Mouse (Mus musculus): ENCODE data around the gene Gm4301. TPM values are rescaled to one million over a fixed set of nuclear protein-coding genes. Genes with fewer than 3 reads are reported as not detected.
"Not testable (repeated sequence)": the region's sequence is repeated elsewhere in the genome, so short reads cannot be mapped to it uniquely, and the experiment has no call there.

Gene Gm4301
- polyA plus RNA-seq (2015; fragmentation: Nextera tagmentation; extraction: Ambion mirVana): not detected in 2 replicates

DNA sequence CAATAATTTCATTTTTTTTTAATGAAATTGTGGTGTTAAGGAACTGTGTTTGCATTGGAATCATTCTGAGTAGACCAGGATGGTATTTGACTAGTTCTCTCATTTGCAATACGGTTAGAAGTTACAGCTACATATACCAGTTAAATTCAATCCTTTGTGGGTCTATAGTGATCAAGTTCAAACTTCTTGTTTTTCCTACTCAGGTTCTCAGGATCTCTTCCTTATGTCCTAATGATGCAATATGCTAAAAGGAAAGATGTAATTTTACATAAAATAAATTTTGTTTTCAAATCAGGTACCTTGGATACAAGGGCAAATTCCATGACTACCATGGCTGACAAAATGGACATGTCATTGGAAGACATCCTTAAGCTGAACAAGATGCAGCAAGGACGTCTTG, at the start of gene Gm4301:
Gm4301 (plus strand) TSS at position 301 of the 400 bp plus-strand sequence.
- not testable (repeated sequence) for ATAC-seq (ENCODE audit: low read depth); H3K9me3 ChIP-seq (replicated peaks; ENCODE audit: control insufficient read depth, low read length); H3K9ac ChIP-seq (ENCODE audit: low read depth, low read length); H3K36me3 ChIP-seq (ENCODE audit: control insufficient read depth, insufficient read depth); H3K4me1 ChIP-seq (ENCODE audit: control insufficient read depth, low read depth, low read length); H3K4me3 ChIP-seq (ENCODE audit: low read depth, low read length); H3K27ac ChIP-seq (ENCODE audit: low read length); H3K4me2 ChIP-seq (ENCODE audit: low read depth, low read length); H3K27me3 ChIP-seq (ENCODE audit: control insufficient read depth, insufficient read depth, low read depth, low read length)
- no CpG with 5 or more reads among the region's 2 CpGs for WGBS (ENCODE audit: insufficient replicate concordance)

DNA sequence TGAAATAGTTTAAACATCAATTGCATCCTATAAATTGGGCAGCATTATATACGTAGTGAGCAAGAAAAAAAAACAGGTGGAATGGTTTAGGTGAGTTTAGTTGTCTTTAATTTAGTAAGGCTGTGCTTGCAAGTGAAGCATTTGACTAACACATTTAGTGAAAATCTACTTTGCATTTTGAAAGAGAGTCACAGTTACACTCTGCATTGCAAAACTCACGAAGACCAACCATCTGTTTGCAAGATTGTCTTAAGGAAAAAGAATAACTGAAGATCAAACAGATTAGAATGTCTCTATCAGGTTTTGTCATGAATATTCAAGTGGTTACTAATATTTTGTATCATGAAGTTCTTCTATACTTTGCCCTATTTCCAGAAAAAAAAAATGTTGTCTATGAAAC, 39.4 kb upstream of the Gm4301 start:
- Histone ChIP-seq H3K27ac (ENCODE audit: low read length) (no peak overlapping the region), H3K27me3 (ENCODE audit: control insufficient read depth, insufficient read depth, low read depth, low read length) (no peaks in the 10 kb centered on the region), H3K9ac (ENCODE audit: low read depth, low read length) (no peak overlapping the region), H3K4me3 (ENCODE audit: low read depth, low read length) (no peak overlapping the region), H3K9me3 (replicated peaks; ENCODE audit: control insufficient read depth, low read length) (no peaks in the 10 kb centered on the region), H3K36me3 (ENCODE audit: control insufficient read depth, insufficient read depth) (no peaks in the 10 kb centered on the region), H3K4me2 (ENCODE audit: low read depth, low read length) (no peak overlapping the region), H3K4me1 (ENCODE audit: control insufficient read depth, low read depth, low read length) (no peaks in the 10 kb centered on the region)
- no peak for ATAC-seq (ENCODE audit: low read depth)
- WGBS (ENCODE audit: insufficient replicate concordance): 57% methylated on average over 2 of the region's 2 CpGs

DNA sequence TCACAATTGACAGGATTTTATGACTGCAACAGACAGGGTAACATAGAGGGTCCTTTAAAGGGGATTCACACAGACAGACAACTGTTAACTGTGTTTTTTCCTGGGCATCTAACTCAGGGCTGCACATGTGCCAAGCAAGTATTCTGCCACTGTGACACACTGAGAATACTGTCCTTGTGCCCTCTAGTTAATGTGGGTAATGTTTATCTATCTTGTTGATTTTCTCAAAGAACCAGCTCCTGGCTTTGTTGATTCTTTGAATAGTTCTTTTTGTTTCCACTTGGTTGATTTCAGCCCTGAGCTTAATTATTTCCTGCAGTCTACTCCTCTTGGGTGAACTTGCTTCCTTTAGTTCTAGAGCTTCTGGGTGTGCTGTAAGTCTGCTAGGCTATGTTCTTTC, 35.4 kb upstream of the Gm4301 start:
- H3K27ac ChIP-seq (ENCODE audit: low read length); H3K4me1 ChIP-seq (ENCODE audit: control insufficient read depth, low read depth, low read length); H3K4me3 ChIP-seq (ENCODE audit: low read depth, low read length); H3K9ac ChIP-seq (ENCODE audit: low read depth, low read length); H3K27me3 ChIP-seq (ENCODE audit: control insufficient read depth, insufficient read depth, low read depth, low read length); H3K4me2 ChIP-seq (ENCODE audit: low read depth, low read length); ATAC-seq (ENCODE audit: low read depth); H3K9me3 ChIP-seq (replicated peaks; ENCODE audit: control insufficient read depth, low read length); H3K36me3 ChIP-seq (ENCODE audit: control insufficient read depth, insufficient read depth): not testable (repeated sequence)

DNA sequence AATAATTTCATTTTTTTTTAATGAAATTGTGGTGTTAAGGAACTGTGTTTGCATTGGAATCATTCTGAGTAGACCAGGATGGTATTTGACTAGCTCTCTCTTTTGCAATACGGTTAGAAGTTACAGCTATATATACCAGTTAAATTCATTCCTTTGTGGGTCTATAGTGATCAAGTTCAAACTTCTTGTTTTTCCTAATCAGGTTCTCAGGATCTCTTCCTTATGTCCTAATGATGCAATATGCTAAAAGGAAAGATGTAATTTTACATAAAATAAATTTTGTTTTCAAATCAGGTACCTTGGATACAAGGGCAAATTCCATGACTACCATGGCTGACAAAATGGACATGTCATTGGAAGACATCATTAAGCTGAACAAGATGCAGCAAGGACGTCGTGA, 5.1 kb downstream of the Gm4301 start, which contains the start of gene Gm4302:
Gm4302 (plus strand) TSS at position 301 of the 400 bp plus-strand sequence.
- H3K36me3 ChIP-seq (ENCODE audit: control insufficient read depth, insufficient read depth); H3K4me1 ChIP-seq (ENCODE audit: control insufficient read depth, low read depth, low read length); H3K4me3 ChIP-seq (ENCODE audit: low read depth, low read length); H3K27me3 ChIP-seq (ENCODE audit: control insufficient read depth, insufficient read depth, low read depth, low read length); ATAC-seq (ENCODE audit: low read depth); H3K27ac ChIP-seq (ENCODE audit: low read length); H3K9ac ChIP-seq (ENCODE audit: low read depth, low read length); H3K9me3 ChIP-seq (replicated peaks; ENCODE audit: control insufficient read depth, low read length); H3K4me2 ChIP-seq (ENCODE audit: low read depth, low read length): not testable (repeated sequence)
- WGBS (ENCODE audit: insufficient replicate concordance): no CpG with 5 or more reads among the region's 3 CpGs

DNA sequence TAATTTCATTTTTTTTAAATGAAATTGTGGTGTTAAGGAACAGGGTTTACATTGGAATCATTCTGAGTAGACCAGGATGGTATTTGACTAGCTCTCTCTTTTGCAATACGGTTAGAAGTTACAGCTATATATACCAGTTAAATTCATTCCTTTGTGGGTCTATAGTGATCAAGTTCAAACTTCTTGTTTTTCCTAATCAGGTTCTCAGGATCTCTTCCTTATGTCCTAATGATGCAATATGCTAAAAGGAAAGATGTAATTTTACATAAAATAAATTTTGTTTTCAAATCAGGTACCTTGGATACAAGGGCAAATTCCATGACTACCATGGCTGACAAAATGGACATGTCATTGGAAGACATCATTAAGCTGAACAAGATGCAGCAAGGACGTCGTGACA, 10.2 kb downstream of the Gm4301 start, which contains the start of gene Gm4303:
Gm4303 (plus strand) TSS at position 301 of the 400 bp plus-strand sequence.
- H3K9ac ChIP-seq (ENCODE audit: low read depth, low read length); ATAC-seq (ENCODE audit: low read depth); H3K36me3 ChIP-seq (ENCODE audit: control insufficient read depth, insufficient read depth); H3K4me1 ChIP-seq (ENCODE audit: control insufficient read depth, low read depth, low read length); H3K9me3 ChIP-seq (replicated peaks; ENCODE audit: control insufficient read depth, low read length); H3K4me3 ChIP-seq (ENCODE audit: low read depth, low read length); H3K27me3 ChIP-seq (ENCODE audit: control insufficient read depth, insufficient read depth, low read depth, low read length); H3K4me2 ChIP-seq (ENCODE audit: low read depth, low read length); H3K27ac ChIP-seq (ENCODE audit: low read length): not testable (repeated sequence)
- WGBS (ENCODE audit: insufficient replicate concordance): no CpG with 5 or more reads among the region's 3 CpGs

DNA sequence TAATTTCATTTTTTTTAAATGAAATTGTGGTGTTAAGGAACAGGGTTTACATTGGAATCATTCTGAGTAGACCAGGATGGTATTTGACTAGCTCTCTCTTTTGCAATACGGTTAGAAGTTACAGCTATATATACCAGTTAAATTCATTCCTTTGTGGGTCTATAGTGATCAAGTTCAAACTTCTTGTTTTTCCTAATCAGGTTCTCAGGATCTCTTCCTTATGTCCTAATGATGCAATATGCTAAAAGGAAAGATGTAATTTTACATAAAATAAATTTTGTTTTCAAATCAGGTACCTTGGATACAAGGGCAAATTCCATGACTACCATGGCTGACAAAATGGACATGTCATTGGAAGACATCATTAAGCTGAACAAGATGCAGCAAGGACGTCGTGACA, 15.3 kb downstream of the Gm4301 start, which contains the start of gene Gm4305:
Gm4305 (plus strand) TSS at position 301 of the 400 bp plus-strand sequence.
- not testable (repeated sequence) for H3K9me3 ChIP-seq (replicated peaks; ENCODE audit: control insufficient read depth, low read length); H3K4me1 ChIP-seq (ENCODE audit: control insufficient read depth, low read depth, low read length); H3K27me3 ChIP-seq (ENCODE audit: control insufficient read depth, insufficient read depth, low read depth, low read length); ATAC-seq (ENCODE audit: low read depth); H3K36me3 ChIP-seq (ENCODE audit: control insufficient read depth, insufficient read depth); H3K4me3 ChIP-seq (ENCODE audit: low read depth, low read length); H3K9ac ChIP-seq (ENCODE audit: low read depth, low read length); H3K4me2 ChIP-seq (ENCODE audit: low read depth, low read length); H3K27ac ChIP-seq (ENCODE audit: low read length)
- no CpG with 5 or more reads among the region's 3 CpGs for WGBS (ENCODE audit: insufficient replicate concordance)

DNA sequence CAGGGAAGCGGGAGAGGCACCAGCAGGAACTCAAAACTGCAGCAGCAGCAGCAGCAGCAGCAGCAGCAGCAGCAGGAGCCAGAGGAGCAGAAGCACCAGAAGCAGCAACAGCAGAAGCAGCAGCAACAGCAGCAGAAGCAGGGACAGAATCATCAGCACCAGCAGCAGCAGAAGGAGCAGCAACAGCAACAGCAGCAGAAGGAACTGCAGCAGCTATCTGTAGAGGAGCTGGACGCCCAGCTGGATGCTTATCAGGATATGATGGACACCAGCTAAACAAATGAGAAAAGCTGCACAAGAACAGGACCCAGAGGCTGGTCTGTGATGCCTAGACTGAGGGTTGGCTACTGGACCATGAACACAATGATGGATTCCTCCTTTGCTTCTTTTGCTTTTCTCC, 21.4 kb downstream of the Gm4301 start:
- WGBS (ENCODE audit: insufficient replicate concordance): 29% methylated on average over 2 of the region's 2 CpGs
- not testable (repeated sequence) for H3K4me1 ChIP-seq (ENCODE audit: control insufficient read depth, low read depth, low read length); ATAC-seq (ENCODE audit: low read depth); H3K9me3 ChIP-seq (replicated peaks; ENCODE audit: control insufficient read depth, low read length); H3K27ac ChIP-seq (ENCODE audit: low read length); H3K36me3 ChIP-seq (ENCODE audit: control insufficient read depth, insufficient read depth); H3K4me2 ChIP-seq (ENCODE audit: low read depth, low read length); H3K9ac ChIP-seq (ENCODE audit: low read depth, low read length); H3K27me3 ChIP-seq (ENCODE audit: control insufficient read depth, insufficient read depth, low read depth, low read length); H3K4me3 ChIP-seq (ENCODE audit: low read depth, low read length)

DNA sequence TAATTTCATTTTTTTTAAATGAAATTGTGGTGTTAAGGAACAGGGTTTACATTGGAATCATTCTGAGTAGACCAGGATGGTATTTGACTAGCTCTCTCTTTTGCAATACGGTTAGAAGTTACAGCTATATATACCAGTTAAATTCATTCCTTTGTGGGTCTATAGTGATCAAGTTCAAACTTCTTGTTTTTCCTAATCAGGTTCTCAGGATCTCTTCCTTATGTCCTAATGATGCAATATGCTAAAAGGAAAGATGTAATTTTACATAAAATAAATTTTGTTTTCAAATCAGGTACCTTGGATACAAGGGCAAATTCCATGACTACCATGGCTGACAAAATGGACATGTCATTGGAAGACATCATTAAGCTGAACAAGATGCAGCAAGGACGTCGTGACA, 25.6 kb downstream of the Gm4301 start, which contains the start of gene Gm4307:
Gm4307 (plus strand) TSS at position 301 of the 400 bp plus-strand sequence.
- not testable (repeated sequence) for H3K4me3 ChIP-seq (ENCODE audit: low read depth, low read length); H3K36me3 ChIP-seq (ENCODE audit: control insufficient read depth, insufficient read depth); H3K27ac ChIP-seq (ENCODE audit: low read length); ATAC-seq (ENCODE audit: low read depth); H3K4me2 ChIP-seq (ENCODE audit: low read depth, low read length); H3K9me3 ChIP-seq (replicated peaks; ENCODE audit: control insufficient read depth, low read length); H3K4me1 ChIP-seq (ENCODE audit: control insufficient read depth, low read depth, low read length); H3K9ac ChIP-seq (ENCODE audit: low read depth, low read length); H3K27me3 ChIP-seq (ENCODE audit: control insufficient read depth, insufficient read depth, low read depth, low read length)
- WGBS (ENCODE audit: insufficient replicate concordance): no CpG with 5 or more reads among the region's 3 CpGs

DNA sequence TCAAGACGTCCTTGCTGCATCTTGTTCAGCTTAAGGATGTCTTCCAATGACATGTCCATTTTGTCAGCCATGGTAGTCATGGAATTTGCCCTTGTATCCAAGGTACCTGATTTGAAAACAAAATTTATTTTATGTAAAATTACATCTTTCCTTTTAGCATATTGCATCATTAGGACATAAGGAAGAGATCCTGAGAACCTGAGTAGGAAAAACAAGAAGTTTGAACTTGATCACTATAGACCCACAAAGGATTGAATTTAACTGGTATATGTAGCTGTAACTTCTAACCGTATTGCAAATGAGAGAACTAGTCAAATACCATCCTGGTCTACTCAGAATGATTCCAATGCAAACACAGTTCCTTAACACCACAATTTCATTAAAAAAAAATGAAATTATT, 47.0 kb downstream of the Gm4301 start, which contains the start of gene Gm4312:
Gm4312 (minus strand) TSS at position 101 of the 400 bp plus-strand sequence.
- not testable (repeated sequence) for H3K9me3 ChIP-seq (replicated peaks; ENCODE audit: control insufficient read depth, low read length); H3K9ac ChIP-seq (ENCODE audit: low read depth, low read length); H3K4me3 ChIP-seq (ENCODE audit: low read depth, low read length); H3K27ac ChIP-seq (ENCODE audit: low read length); H3K27me3 ChIP-seq (ENCODE audit: control insufficient read depth, insufficient read depth, low read depth, low read length); H3K36me3 ChIP-seq (ENCODE audit: control insufficient read depth, insufficient read depth); H3K4me2 ChIP-seq (ENCODE audit: low read depth, low read length); H3K4me1 ChIP-seq (ENCODE audit: control insufficient read depth, low read depth, low read length); ATAC-seq (ENCODE audit: low read depth)
- no CpG with 5 or more reads among the region's 2 CpGs for WGBS (ENCODE audit: insufficient replicate concordance)

Data from liver, embryonic 16.5 days (tissue).